Mouse (Mus musculus) hindlimb bud, embryonic 11.5 days (tissue): ENCODE measurements around the gene Ifna7.
"Not testable (repeated sequence)": the region's sequence is repeated elsewhere in the genome, so short reads cannot be mapped to it uniquely, and the experiment has no call there.

ENCODE experiments used
- DNase-seq: peaks from one replicate; pipeline ENCODE4 v3.0.0-alpha.2; 2012; ENCODE audit warnings: low read depth, low spot score; ENCODE audit errors: extremely low spot score

Ifna7 gene

GRCm38 (mm10) chr4:88815928-88816327 lies at the start of gene Ifna7:
TSS of gene Ifna7 (plus strand) at chr4:88816228.
- DNase-seq: no peak

GRCm38 (mm10) chr4:88773534-88773933 lies 42.5 kb upstream of the Ifna7 start, which contains the start of gene Gm13290:
TSS of gene Gm13290 (plus strand) at chr4:88773834.
- DNase-seq: not testable (repeated sequence)

- not testable (repeated sequence) for DNase-seq
These were observed 39.4 kb upstream of the Ifna7 start, which contains the start of gene Gm13289 for GRCm38 (mm10) chr4:88776622-88777021. TSS of gene Gm13289 (plus strand) at chr4:88776922.

GRCm38 (mm10) chr4:88779550-88779949 lies 36.5 kb upstream of the Ifna7 start, which contains the start of gene Gm13272:
TSS of gene Gm13272 (plus strand) at chr4:88779850.
- DNase-seq: not testable (repeated sequence)

GRCm38 (mm10) chr4:88780320-88780719 lies 35.7 kb upstream of the Ifna7 start:
- not testable (repeated sequence) for DNase-seq

- not testable (repeated sequence) for DNase-seq
These were observed 34.2 kb upstream of the Ifna7 start, which contains the start of gene Ifnz for GRCm38 (mm10) chr4:88781831-88782230. TSS of gene Ifnz (plus strand) at chr4:88782131.

GRCm38 (mm10) chr4:88782335-88782734 lies 33.7 kb upstream of the Ifna7 start:
- not testable (repeated sequence) for DNase-seq

- DNase-seq: not testable (repeated sequence)
These were observed 30.6 kb upstream of the Ifna7 start, which contains the start of gene Gm13276 for GRCm38 (mm10) chr4:88785409-88785808. TSS of gene Gm13276 (plus strand) at chr4:88785709.

- DNase-seq: not testable (repeated sequence)
These were observed 27.6 kb upstream of the Ifna7 start, which contains the start of gene Gm13277 for GRCm38 (mm10) chr4:88788402-88788801. TSS of gene Gm13277 (plus strand) at chr4:88788632.

- DNase-seq: not testable (repeated sequence)
These were observed 24.8 kb upstream of the Ifna7 start, which contains the start of gene Gm13278 for GRCm38 (mm10) chr4:88791250-88791649. TSS of gene Gm13278 (plus strand) at chr4:88791550.

- not testable (repeated sequence) for DNase-seq
These were observed 21.9 kb upstream of the Ifna7 start, which contains the start of gene Gm13275 for GRCm38 (mm10) chr4:88793936-88794675. TSS of gene Gm13275 (plus strand) at chr4:88794487.

GRCm38 (mm10) chr4:88797097-88797496 lies 18.9 kb upstream of the Ifna7 start, which contains the start of gene Gm13279:
TSS of gene Gm13279 (plus strand) at chr4:88797397.
- DNase-seq: not testable (repeated sequence)

GRCm38 (mm10) chr4:88799365-88799764 lies 16.7 kb upstream of the Ifna7 start, which contains the start of gene Gm13285:
TSS of gene Gm13285 (plus strand) at chr4:88799665.
- not testable (repeated sequence) for DNase-seq

- DNase-seq: not testable (repeated sequence)
These were observed 13.1 kb upstream of the Ifna7 start, which contains the start of gene Gm13287 for GRCm38 (mm10) chr4:88802954-88803353. TSS of gene Gm13287 (plus strand) at chr4:88803254.

GRCm38 (mm10) chr4:88805231-88805630 lies 10.8 kb upstream of the Ifna7 start, which contains the start of gene Gm13288:
TSS of gene Gm13288 (plus strand) at chr4:88805531.
- DNase-seq: not testable (repeated sequence)

- DNase-seq: not testable (repeated sequence)
These were observed 10.3 kb upstream of the Ifna7 start for GRCm38 (mm10) chr4:88805761-88806160.

- no peak for DNase-seq
These were observed 3.6 kb downstream of the Ifna7 start, which contains the start of gene Ifna11 for GRCm38 (mm10) chr4:88819659-88820058. TSS of gene Ifna11 (plus strand) at chr4:88819959.

- no peak for DNase-seq
These were observed 7.0 kb downstream of the Ifna7 start for GRCm38 (mm10) chr4:88822995-88823394.

- not testable (repeated sequence) for DNase-seq
These were observed 11.1 kb downstream of the Ifna7 start, which contains the start of gene Ifna6 for GRCm38 (mm10) chr4:88827116-88827515. TSS of gene Ifna6 (plus strand) at chr4:88827416.

GRCm38 (mm10) chr4:88830523-88830922 lies 14.5 kb downstream of the Ifna7 start:
- no peak for DNase-seq

- DNase-seq: not testable (repeated sequence)
These were observed 19.2 kb downstream of the Ifna7 start, which contains the start of gene Ifna5 for GRCm38 (mm10) chr4:88835225-88835624. TSS of gene Ifna5 (plus strand) at chr4:88835525.
